Mouse (Mus musculus) brain, embryonic 14.5 days (tissue): ENCODE data around the gene Zbtb20. TPM values are rescaled to one million over a fixed set of nuclear protein-coding genes. Genes with fewer than 3 reads are reported as not detected.

Source experiments
- DNase-seq: peaks from one replicate; pipeline ENCODE4 v3.0.0-alpha.2; 2011; ENCODE audit warnings: low read depth
- CTCF ChIP-seq: fragments of 200-500 bp; IDR thresholded peaks from 2 replicates; pipeline ENCODE4 v1.5.1; 2012; ENCODE audit warnings: inconsistent platforms, mild to moderate bottlenecking, moderate library complexity, borderline replicate concordance; ENCODE audit not compliant: insufficient read depth, insufficient read length; ENCODE audit errors: extremely low read depth
- POLR2A ChIP-seq: fragments of 200-500 bp; IDR thresholded peaks from 2 replicates; pipeline ENCODE4 v1.6.1; 2012; ENCODE audit warnings: mild to moderate bottlenecking, inconsistent platforms, borderline replicate concordance; ENCODE audit not compliant: poor library complexity, insufficient read depth, insufficient read length, severe bottlenecking; ENCODE audit errors: extremely low read depth
- polyA plus RNA-seq: library from polyadenylated mRNA; depleted of rRNA; stranded (reverse); fragments of >200 nt; gene quantifications from 2 replicates; pipeline ENCODE4 v1.2.3, GENCODE M21; 2012

Gene Zbtb20
- polyA plus RNA-seq, 1 experiment: 18.0 TPM

DNA sequence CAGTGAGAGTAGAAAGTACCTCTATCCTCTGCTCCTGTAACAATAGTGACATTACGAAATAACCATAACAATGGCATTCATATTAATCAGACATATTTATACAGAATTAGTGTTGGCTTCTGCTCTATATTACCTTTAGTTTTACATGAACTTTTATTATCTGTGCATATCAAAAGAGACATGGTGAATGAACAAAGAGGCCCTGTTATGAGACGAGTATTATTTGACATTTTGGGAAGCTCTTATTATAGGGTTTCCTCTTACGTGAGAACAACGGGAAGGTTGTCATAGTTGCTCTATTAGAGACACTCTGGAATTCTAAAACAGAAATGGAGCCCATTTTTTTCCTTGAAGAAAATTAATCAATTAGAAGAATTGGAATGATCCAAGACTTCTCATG lies 161.6 kb downstream of the Zbtb20 start:
- no peak for DNase-seq
- TF ChIP-seq CTCF (no peak), POLR2A (no peak)

DNA sequence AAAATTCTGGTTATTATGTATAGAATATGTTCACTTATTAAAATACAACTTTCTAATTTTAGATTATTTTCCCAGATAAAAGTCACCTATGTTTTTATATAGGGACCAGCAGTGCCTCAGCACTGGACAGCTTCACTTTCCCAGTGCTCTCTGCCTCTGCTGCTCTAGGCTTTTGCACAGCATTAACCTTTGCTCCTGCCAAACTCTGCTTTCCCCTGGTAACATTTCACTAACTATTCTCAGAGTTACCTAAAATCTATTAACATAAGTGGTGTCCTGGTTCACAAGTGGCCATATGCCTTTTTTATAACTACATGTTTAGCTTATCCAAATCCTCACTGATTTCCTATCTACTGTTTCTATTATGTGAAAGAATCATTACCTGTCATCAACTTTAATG lies 169.9 kb downstream of the Zbtb20 start:
- DNase-seq: no peak
- no peak for TF ChIP-seq CTCF
- TF ChIP-seq POLR2A: no peak

DNA sequence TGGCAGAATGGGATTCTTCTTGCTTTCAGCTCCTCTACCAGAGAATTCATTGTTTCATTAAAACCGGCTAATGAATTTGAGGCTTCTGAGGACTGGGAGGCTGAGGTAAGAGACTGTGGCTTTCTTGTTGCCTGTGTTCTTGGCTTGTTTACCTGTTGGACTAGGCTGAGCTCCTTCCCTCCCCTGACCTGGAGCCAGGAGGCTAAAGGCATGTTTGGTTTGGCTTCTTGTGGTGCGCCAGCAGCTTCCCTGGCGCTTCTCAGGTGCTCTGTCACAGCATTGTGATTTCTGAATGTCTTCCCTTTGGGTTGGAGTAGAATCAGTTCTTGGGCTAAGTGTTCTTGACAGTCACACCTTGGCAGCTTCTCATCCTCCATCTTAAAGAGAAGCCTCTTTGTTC lies 171.0 kb downstream of the Zbtb20 start:
- TF ChIP-seq POLR2A (no peak), CTCF (no peak)
- no peak for DNase-seq

DNA sequence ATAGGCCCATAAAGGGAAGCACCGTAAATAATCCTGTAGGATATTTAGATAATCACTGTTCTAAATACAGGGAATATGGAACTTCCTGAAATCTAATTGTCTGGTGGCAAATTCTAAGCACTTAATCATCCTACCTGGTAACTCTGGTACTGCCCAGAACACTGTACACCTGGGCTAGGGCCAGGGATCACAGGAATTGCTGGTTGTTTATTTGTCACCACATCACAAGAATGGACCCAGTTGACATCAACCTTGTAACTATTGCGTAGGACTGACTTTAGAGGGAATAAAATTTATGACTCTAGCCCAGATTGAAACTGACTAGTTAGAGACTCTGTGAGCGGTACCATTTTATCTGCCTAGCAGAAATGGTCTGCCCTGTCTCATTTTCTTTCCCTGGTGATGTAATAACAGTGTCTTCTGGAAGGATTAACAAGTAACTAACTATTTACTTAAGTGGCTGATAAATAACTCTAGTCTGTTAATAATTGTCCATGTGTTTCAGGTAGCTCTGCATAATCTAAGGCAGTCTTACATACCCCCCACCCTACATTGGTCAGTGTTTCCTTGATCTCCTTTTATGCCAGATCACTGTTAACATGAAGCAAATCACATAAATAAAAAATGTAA lies 194.1 kb downstream of the Zbtb20 start:
- DNase-seq: no peak

DNA sequence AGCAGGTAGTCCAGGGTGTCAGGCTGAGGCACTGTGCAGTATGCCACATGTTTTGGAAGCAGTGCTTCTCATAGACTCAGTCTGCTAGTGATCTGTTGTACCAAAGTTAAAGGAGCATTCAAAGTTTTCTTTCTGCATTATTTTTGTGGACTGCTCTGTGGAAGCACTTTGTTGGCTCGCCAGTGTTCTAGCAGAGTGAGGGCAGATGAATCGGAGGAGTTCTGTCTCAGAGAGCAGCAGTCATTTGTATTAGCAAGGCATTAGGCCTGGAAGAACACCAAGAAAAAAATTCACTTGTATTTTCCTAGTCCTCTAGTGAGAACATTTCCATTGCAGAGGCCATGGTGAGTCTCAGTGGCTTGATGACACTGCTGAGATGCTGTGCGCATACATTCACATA lies 196.2 kb downstream of the Zbtb20 start:
- no peak for DNase-seq
- no peak for TF ChIP-seq CTCF
- TF ChIP-seq POLR2A: no peak

More for the DNA sequence above, 194.1 kb downstream of the Zbtb20 start:
- TF ChIP-seq CTCF (no peak), POLR2A (no peak)

DNA sequence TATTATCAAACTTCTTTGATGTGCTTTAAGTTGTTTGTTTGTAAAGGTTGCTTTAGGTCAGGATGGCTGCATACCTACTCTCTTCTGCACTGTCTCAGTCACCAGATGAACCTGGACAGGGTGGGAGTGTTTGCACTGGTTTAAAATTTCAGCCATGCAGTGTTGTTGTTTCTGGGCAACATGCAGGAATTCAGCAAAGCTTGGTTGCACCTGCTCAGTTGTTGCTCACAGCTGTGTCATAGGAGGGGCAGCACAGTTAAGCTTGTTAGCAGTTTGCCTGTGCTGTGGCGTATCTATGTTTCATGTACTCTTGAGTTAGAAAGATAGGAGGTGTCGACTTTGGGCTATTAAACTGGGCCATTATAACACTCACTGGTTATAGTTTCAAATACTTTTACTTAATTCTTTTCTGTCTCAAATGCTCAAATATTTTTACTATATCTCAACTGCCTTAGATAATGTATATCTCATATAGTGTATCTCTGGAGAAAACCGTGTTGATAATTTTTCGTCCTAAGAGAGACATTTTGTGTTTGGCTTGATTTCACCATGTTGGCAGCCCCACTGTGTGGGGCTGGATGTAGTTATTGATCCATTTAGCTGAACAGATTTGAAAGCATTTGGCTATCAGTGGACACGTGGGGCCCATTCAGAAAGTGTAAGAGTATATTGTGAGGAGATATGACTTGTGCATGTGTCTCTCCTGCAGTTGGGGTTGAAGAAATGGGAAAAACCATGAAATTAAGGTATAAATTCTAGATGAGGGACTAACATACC lies 197.3 kb downstream of the Zbtb20 start:
- peak; percentile 41 for DNase-seq
- TF ChIP-seq CTCF: no peak
- TF ChIP-seq POLR2A: no peak

DNA sequence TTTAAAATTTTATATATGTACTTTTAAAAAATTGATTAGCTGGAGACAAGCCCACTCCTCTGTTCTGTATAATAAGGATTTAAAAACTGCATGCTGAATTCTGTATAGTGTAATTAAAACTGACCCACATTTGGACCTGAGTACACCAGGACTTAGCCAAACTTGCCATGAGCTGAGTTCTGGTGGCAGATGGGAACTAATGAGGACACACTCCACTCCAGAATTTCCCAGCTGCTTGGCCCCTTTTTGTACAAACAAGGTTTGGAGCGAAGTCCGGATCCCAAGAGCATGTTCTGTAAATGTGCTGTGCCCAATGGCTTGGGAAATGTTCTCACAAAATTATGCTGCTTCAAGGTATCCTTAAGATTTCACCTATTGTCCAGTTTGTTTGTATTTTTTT lies 204.7 kb downstream of the Zbtb20 start:
- no peak for TF ChIP-seq POLR2A
- TF ChIP-seq CTCF: no peak
- DNase-seq: peak; percentile 67

DNA sequence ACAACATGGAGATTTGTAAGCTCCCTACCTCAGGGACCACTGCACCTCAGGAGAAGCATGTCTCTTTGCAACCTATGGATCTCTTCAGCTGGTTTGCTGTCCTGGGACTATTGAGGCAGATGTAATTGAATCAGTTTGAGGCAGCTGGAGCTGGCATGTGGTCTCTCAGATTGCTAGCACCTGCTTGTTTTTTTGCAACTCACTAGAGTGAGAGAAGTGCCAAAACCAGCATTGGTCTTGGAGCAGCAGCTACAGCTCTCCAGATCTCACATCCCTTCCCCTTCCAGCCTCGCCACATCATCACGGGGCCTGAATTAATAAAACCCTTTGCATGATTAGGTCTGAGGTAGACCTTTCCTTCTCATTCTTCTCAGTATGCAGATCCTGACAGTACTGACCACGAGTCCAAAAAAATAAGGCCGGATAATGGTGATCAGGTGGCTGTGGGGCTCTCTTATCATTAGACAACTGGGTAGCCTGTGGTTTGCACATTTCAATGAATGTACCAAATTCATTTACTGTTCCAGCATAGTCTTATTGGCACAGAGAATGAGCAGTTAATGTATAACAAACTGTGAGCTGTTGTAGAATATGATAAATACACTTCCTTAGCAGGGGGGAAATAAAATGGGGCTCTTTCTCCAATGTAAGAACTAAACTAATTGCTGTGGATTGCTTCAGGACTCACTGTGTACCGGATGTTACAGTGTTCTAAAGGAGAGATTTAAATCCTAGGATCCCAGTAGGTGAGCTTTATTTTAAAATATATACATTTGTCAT lies 205.4 kb downstream of the Zbtb20 start:
- DNase-seq: peak; percentile 79
- TF ChIP-seq CTCF: no peak

DNA sequence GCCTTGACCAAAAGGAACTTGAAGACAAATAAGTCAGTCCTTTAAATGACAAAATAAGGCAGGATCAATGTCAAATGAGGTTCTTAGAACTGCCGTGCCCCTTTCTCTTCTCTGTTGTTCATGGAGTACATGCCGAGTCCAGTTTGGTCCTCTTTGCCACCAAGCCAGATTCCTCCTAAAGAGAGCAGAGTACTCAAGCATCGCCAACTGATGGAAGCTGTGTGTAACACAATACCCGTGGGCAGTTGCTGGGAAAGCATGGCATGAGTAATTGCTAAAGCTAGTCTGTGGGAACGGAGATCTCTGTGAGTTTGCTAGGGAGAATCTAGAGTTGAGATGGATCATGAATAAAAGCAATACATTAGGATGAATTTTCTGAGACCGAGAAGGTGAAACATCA lies 206.3 kb downstream of the Zbtb20 start:
- TF ChIP-seq CTCF (no peak), POLR2A (no peak)

DNA sequence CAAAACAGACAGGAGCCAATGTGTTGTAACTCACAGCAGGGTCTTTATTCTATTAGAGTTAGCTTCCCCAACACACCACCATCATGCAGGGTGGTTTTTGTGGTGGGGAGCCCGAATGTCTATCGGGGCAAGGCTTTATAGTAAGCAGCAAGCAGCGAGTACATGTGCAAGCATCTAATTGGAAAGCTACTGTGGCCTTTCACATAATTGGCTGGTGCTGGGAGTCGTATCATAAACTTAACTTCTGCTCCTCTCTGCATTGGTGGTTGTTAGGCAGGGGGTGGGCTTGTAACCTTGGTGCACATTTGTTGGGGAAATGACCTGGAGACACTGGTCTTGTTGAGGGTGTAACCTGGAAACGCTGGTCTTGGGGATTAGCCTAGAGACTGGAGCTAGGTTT lies 207.1 kb downstream of the Zbtb20 start:
- no peak for DNase-seq
- TF ChIP-seq CTCF: no peak
- TF ChIP-seq POLR2A: no peak

More for the DNA sequence above, 206.3 kb downstream of the Zbtb20 start:
- DNase-seq: no peak

DNA sequence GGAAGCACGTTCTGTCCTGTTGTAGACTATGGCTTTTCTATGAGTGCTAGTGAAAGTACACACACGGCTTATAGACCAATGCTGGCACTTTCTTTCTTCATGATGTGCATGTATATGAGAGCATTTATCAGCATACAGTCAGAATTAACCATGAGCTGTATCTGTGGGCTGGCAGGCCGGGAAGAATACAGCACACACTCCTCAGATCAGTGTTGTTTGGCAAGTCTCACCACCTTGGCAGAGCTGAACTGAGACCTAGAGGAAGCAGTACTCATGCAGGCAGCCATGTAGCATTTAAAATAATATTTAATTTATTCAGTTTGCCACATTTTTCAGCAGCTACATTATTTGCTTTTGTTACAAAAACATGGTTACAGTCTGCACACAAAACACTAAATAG lies 214.5 kb downstream of the Zbtb20 start:
- TF ChIP-seq CTCF (no peak), POLR2A (no peak)
- DNase-seq: peak; percentile 59

DNA sequence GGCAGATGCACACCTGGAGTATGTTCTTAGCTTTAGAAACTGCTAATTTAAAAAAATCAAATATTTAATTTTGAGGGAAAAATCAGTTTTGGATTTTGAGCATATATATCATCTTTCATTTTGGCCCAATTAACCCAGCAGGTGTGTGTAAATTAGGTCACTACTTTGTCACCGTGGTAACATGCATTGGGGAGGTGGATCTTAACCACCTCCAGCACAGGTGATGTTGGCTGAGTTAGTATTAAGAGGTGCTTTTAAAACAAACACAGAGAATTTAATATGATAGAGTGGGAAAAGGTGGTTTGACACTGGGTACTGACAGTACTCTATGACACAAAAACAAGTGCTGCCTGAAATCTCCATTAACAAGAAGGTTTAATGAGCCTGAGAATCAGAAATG lies 218.5 kb downstream of the Zbtb20 start:
- TF ChIP-seq POLR2A: no peak
- no peak for TF ChIP-seq CTCF
- DNase-seq: no peak

DNA sequence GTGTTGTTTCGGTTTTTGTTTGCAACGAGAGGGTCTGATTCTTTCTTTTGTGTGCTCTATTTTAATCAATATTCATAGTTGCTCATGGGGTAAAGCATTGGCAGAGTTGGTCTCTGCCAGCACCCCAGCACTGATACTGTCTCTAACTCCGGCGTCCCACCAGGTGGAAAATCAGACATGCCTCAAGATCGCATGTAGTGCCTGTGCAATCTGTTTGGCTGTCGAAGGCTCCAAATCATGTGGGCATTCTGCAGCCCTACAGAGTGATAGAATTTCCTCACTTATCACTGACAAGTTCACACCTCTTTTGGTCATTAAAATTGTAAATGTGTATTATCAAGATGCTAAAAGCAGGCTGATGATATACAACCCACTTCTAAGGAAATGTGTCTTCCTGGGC lies 219.1 kb downstream of the Zbtb20 start:
- TF ChIP-seq CTCF: no peak
- TF ChIP-seq POLR2A: no peak

More for the DNA sequence above, 219.1 kb downstream of the Zbtb20 start:
- peak; percentile 59 for DNase-seq
